Mouse (Mus musculus) CH12F3 (cell line): Measurements from ENCODE around the gene Smg8.
"Not testable (repeated sequence)": the region's sequence is repeated elsewhere in the genome, so short reads cannot be mapped to it uniquely, and the experiment has no call there.

Source experiments
- in situ Hi-C: fragments of 300-500 bp; cut with MboI; formaldehyde crosslinking; loops from 2 replicates; pipeline ENCODE4 v1.14.3; 2020; ENCODE audit warnings: low sequenced_read_pairs

Smg8 gene

DNA sequence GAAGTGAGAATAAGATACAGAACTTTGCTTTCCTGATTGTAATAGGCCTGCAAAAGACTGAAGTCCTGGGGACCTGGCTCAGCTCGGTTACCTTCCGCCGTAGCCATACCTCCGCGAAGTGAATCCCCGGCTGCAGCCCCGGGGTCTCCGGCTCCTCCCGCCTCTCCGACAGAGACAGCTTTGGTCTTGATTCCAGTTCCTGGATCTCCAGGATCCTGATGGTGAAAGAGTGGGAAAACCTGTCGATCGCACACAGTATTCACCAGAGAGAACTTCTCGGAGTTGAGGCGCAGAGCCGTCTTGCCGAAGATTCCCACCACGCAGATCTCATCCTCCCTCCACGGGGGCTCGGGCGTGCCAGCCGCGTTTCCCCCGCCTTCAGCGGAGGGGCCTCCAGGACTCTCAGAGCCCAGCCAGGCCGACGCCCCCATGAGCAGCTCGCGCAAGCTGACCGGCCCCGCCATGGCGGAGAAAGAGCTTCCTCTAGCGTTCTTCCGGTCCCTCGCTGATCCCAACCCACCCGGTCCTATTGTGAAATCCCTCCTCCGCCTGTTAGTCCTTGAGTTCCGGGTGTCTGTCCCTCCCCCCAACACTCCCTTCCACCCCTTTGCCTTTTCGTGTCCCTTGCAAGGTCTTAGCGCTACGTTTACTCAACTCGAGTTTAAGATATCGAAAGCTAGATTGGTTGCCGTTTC is at the start of gene Smg8:
TSS of gene Smg8 (minus strand) at position 485 of the 695 bp plus-strand sequence.
- in situ Hi-C loops = no loop called here

GRCm38 (mm10) chr11:87136233-87136632 is 49.7 kb upstream of the Smg8 start:
- in situ Hi-C loops = no loop called here

- in situ Hi-C loops = no loop called here
Observed at GRCm38 (mm10) chr11:87126824-87127816, 40.5 kb upstream of the Smg8 start, which contains the start of gene Trim37. Gene Trim37 (plus strand): TSS chr11:87127077.

GRCm38 (mm10) chr11:87126281-87126823 is 39.8 kb upstream of the Smg8 start:
- in situ Hi-C loops = no loop called here

DNA sequence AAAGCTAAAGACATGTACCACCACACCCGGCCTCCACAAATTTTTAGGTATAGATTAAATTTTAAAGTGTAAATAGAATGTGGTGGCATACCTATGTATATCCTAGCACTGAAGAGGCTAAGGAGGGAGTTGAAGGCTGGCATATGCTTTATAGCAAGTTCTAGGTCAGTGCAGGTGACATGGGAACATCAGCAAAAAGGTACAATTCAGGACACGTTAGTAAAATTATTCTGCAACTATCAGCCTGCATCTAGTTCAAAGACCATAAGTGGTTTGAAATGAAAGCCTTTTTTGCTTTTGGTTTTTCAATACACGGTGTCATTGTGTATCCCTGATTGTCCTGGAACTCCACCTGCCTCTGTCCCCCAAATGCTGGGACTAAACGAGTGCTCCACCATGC is 39.0 kb upstream of the Smg8 start:
- in situ Hi-C loops = no loop called here

DNA sequence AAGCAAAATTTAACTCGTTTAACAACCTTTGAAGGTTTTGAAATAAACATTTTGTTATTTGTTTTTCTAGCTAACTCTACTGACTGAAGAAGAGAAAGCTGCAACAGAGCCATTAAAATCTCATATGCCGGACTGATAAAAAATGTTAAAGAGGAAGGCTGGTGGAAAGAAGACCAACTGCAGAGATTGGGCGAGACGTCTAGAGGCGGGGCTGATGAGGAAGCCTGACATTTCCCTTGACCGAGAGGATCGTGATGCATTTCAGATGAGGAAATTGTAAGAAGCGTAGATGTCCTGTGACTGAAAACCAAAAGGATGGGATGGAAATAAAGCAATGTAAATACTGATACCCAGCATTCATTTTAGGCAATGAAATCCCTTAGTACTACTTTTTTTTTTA is 35.3 kb upstream of the Smg8 start:
- in situ Hi-C loops = no loop called here

DNA sequence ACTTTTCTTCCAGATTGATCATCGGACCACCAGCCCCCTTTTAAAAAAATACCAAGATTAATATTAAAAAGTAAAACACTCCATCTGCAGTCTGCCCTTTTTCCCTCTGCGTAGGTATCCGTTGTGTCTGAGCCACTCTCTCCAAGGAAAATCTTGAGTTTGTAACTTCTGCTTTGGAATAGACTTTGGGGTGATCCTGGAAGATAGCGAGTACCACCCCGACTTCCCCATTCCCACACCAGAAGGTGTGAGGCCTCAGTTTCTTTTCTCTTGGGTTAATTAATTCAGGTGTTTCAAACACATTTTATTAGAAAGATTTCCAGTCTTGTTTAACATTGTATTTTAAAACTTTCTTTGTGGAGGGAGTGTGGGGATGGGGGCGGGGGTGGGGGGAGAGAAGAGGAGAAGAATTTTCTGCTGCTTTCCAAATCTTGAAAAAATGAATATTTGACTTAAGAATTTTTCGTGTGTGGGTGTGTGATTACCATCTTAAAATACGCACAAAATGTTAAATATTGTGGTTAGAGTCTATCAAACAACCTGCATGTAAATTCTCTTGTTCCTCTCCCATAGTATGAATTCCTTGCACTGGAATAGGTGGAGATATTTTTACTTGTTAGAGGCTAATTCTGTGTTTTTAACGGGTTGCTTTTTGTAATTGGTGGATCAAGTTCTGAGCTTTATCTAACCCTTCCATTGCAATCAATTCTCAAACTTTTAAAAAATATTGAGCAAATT is 23.8 kb upstream of the Smg8 start:
- in situ Hi-C loops = no loop called here

- in situ Hi-C loops = no loop called here
Observed at GRCm38 (mm10) chr11:87109519-87110171, 23.1 kb upstream of the Smg8 start.

- in situ Hi-C loops = no loop called here
Observed at GRCm38 (mm10) chr11:87108755-87109518, 22.4 kb upstream of the Smg8 start, which contains the start of gene Ska2. Gene Ska2 (plus strand): TSS chr11:87109234.

DNA sequence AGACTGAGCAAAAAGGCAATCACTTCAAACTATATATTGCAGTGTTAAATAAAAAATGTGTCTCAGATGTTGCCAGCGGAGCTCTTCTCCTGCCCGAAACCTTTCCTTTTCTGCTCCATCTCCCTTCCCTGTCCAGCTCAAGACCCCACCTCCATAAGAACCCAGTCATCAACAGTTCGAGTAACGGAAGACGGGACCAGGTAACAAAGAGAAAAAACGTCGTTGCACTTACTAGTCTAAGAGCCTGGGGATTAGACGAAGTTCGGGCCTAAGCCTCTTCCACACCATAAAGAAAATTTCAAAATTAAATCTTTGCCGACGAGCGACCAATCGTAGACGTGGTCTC is 21.8 kb upstream of the Smg8 start, which contains the start of gene Prr11:
TSS of gene Prr11 (minus strand) at position 300 of the 346 bp plus-strand sequence.
- in situ Hi-C loops = no loop called here

GRCm38 (mm10) chr11:87087142-87087541 is 568 bp upstream of the Smg8 start:
- in situ Hi-C loops = no loop called here

- in situ Hi-C loops = no loop called here
Observed at GRCm38 (mm10) chr11:87085461-87085860, 1.1 kb downstream of the Smg8 start.

- in situ Hi-C loops = no loop called here
Observed at GRCm38 (mm10) chr11:87083712-87084111, 2.9 kb downstream of the Smg8 start.

GRCm38 (mm10) chr11:87073866-87074440 is 12.6 kb downstream of the Smg8 start, which contains the start of gene Gdpd1:
Gene Gdpd1 (minus strand): TSS chr11:87074062.
- in situ Hi-C loops = no loop called here

DNA sequence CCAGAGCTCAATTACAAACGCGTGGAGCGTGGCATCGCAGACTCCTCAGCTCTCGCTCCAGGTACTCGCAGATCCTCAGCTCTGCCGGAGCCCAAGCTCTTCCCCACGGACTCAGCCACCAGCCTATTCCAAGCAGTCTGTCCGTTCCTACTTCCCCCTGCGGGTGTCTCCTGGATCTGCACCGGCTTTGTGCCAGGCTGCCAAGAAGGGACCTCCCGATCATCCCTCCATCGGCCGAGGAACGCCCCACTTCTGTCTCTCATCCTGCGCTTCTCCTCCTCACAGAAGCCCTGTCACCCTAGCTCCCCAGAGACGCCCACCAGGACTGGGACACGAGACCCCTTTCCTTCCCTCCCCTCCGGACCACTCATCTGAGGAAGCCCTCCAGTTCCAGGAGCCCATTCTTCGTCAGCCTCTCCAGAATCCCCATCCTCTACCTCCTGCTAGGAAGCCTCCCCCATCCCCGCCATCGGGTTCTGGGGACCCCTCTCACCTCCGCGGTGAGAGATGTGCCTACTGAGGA is 13.2 kb downstream of the Smg8 start:
- in situ Hi-C loops = no loop called here

DNA sequence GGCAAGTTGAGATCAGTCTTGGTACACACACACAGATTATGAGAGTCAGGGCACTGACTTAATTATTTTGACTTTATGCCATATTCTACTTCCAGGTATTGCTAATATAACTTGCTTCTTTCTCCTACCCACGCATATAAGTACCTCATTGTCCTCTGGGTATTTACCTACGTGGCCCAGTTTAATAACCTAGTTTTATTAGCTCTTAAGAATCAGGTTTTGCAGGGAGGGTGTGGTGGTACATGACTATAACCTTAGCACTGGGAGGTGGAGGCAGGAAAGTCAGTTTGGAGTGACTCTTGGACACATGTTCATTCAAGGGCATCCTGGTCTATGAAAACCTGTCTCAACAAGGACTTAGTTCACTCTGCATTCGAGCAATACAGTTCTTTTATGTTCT is 24.5 kb downstream of the Smg8 start:
- in situ Hi-C loops = no loop called here

DNA sequence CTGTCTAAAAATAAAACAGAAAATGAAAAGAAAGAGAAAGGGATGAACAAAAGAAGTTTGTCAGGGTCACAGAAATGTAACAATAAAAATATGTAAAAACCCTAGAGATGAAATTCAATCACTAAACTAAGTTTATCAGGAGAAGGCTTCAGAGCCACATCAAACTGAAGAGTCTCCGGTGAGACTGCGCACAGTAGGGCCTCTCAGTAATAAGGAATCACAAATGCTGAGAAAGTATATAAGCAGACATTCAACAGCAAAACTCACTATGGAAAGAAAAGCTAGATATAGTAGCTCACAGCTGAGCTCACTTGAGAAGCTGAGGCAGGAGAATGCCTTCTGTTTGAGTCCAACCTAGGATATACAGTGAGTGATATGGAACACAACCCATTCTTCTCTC is 26.2 kb downstream of the Smg8 start:
- in situ Hi-C loops = no loop called here

GRCm38 (mm10) chr11:87056286-87056685 is 30.3 kb downstream of the Smg8 start:
- in situ Hi-C loops = no loop called here

GRCm38 (mm10) chr11:87048900-87049299 is 37.7 kb downstream of the Smg8 start:
- in situ Hi-C loops = not testable (repeated sequence)
